Mouse (Mus musculus) kidney, adult 11 months (tissue): ENCODE data around the gene Gpsm3.

Source experiments
- DNase-seq: peaks from one replicate; pipeline ENCODE4 v3.0.0; 2022

The Gpsm3 gene

DNA sequence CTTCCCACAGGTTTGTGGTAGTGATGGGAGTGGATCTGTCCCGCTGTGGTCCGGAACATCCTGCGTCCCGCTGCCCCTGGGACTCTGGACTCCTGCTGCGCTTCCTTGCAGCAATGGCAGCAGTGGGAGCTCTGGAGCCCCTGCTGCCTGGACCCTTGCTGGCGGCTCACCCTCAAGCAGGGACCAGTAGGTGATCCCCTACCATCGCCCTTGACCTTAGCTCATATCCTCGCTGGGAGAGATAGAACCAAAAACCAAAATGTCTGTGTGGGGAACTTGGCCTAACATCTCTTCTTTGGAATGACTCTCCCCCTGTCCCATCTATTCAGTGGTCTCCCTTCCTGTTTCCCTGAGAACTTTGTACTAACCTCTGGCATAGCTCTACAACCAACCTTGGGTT lies 5.8 kb upstream of the Gpsm3 start:
- DNase-seq = no peak

DNA sequence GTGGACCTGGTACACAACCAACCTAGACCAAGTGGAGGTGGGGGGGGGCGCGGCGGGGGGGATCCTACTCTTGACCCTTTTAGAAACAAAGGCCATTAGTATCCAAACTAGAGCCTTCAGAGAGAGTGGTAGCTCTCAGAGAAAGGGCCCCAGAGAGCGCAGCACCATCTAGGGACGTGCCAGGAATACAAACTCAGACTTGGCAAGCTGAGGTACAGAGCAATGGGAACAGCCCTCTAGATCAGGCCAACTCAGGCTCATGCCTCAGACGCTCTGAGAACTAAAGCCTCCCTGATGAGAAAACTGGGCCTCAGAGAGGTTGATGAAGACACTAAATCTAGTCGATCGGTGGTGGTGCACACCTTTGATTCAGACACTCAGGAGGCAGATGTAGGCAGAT lies 4.5 kb upstream of the Gpsm3 start:
- peak; percentile 7 for DNase-seq

DNA sequence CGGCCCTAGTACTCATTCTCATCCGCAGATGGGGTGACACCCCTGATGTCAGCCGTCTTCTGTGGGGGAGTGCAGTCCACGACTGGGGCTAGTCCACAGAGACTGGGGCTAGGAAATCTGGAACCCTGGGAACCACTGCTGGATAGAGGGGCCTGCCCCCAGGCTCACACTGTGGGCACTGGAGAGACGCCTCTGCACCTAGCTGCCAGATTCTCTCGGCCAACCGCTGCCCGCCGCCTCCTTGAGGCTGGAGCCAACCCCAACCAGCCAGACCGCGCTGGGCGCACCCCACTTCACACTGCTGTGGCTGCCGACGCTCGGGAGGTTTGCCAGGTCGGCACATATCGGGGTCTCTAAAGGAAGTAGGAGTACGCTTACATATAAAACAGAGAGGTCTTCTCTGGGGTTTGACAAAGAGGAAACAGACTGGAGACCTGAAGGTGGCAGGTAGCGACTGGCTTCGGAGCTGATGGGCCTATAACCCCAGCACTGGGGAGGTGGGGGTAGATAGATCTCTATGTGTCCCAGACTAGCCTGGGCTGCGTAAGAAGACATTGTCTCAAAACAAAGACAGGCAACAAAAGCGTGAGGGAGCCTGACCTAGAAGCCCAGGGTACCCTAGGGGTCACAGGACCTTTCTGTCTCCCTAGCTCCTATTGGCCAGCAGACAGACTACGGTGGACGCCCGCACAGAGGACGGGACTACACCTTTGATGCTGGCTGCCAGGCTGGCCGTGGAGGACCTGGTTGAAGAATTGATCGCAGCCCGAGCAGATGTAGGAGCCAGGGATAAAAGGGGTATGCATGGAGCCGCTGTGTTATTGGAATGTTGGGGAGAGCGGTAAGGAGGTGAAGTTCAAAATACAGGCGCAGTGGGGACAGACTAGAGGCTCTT lies 3.5 kb upstream of the Gpsm3 start:
- DNase-seq = no peak

DNA sequence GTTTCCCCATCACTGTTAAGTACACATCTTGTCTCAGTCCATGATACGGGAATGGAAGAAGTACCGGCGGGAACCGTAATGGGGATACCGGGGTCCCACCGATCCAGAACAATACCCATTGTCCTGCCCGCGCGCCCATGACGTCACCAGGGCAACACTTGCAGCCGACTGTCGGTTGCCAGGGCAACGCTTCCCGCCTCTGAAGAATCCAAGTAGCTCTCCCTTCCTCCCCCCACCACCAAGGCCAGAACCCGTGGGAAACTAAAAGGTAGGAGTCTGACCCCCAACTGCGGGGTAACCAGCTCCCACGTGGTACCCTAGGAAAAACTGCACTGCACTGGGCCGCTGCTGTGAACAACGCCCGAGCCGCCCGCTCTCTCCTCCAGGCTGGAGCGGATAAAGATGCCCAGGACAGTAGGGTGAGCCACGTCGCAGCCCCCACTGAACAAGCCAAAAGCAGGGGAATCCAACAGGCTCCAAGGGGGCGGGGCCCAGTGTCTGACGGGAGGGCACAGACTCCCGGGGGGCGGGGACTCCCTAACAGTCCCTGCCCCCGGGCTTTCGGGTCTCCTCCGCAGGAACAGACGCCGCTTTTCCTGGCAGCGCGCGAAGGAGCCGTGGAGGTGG lies 2.7 kb upstream of the Gpsm3 start:
- DNase-seq = peak; percentile 81

DNA sequence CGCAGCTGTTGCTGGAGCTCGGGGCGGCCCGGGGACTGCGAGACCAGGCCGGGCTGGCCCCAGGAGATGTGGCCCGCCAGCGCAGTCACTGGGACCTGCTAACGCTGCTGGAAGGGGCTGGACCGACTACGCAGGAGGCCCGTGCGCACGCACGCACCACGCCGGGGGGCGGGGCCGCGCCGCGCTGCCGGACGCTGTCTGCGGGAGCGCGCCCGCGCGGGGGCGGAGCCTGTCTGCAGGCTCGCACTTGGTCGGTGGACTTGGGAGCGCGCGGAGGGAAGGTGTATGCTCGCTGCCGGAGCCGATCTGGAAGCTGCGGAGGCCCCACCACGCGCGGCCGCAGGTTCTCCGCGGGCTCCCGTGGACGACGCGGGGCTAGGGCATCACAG lies 2.2 kb upstream of the Gpsm3 start:
- DNase-seq = peak; percentile 97

DNA sequence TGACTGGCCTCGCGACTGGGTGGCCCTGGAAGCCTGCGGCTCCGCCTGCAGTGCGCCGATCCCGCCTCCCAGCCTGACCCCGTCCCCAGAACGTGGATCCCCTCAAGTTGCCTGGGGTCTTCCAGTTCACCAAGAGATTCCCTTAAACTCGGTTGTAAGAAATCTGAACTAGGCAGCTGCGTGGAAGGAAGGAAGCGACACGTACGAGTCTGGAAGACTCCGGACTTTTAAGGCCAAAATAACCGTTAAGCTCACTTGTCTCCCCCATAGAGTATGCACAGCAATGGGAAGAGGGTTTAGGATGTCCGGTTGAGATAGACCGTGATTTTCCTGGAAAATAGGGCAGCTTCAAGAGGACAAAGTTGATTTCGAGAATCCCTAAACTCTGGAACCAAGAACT lies 1.8 kb upstream of the Gpsm3 start:
- no peak for DNase-seq

DNA sequence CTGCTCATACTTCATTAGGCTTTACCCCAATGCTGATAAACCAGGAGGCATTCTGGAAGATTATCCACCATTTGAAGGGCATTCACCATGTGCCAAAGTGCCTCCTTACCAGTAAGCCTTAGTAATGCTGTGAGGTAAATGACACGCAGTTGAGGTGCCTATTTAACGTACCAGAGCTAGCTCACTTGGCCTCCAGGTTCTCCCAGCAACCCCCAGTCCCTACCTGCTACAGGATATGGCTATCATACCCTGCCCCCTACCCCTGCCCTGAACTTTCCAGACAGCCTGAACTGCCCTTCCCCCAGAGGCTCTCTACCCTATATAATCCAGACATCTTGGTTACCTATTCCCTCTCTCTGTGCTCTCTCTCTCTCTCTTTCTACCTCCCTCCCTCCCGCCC lies 839 bp upstream of the Gpsm3 start:
- DNase-seq = peak; percentile 20

DNA sequence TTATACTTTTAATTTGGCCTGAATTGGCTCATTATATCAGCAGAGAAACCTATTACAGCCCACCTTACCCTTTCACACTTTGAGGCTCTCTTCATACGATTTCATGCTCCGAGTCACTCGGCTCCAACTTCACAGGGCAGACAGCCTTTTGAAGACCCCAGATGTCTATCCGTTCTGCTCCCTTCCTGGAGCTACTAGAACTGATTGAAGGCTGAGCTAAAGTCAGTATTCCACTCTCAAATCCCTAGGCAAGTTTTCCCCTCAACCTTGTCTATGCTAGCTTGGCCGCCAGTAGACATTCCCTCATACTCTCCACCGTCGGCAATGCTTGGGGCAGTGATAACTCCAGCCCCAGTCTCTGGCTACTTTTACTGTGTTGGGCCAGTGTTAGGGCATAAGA lies 400 bp upstream of the Gpsm3 start:
- no peak for DNase-seq

DNA sequence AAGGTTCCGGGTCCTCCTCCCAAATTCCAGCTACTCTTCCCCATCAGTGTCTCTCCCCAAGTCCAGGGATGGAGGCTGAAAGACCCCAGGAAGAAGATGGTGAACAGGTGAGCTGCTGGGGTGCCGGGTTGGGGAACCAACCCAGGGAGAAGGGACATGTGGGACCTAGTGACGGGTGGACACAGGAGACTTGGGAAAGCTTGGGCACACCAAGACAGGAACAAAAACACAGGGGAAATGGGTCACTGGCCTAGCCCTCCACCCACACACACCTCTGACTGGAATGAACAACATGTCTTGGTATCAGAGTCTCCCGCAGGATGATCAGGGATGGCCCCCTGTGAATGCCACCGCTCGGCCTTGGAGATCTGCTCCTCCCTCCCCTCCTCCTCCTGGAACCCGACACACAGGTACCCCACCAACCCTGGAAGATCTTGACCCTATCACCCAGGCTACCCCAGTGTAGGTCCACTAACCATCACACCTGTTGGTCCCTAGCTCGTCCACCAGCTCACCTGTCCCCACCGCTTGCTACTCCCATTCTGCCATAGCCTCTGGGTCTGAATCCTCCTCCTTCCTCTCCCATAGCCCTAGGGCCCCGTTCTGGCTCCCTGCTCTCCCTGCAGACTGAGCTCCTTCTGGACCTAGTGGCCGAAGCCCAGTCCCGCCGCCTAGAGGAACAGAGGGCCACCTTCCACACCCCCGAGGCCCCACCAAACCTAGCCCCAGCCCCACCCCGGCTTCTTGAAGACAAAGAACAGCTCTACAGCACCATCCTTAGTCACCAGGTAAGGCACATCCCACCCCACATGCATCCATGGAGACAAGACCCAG lies 765 bp downstream of the Gpsm3 start:
- DNase-seq = peak; percentile 26

DNA sequence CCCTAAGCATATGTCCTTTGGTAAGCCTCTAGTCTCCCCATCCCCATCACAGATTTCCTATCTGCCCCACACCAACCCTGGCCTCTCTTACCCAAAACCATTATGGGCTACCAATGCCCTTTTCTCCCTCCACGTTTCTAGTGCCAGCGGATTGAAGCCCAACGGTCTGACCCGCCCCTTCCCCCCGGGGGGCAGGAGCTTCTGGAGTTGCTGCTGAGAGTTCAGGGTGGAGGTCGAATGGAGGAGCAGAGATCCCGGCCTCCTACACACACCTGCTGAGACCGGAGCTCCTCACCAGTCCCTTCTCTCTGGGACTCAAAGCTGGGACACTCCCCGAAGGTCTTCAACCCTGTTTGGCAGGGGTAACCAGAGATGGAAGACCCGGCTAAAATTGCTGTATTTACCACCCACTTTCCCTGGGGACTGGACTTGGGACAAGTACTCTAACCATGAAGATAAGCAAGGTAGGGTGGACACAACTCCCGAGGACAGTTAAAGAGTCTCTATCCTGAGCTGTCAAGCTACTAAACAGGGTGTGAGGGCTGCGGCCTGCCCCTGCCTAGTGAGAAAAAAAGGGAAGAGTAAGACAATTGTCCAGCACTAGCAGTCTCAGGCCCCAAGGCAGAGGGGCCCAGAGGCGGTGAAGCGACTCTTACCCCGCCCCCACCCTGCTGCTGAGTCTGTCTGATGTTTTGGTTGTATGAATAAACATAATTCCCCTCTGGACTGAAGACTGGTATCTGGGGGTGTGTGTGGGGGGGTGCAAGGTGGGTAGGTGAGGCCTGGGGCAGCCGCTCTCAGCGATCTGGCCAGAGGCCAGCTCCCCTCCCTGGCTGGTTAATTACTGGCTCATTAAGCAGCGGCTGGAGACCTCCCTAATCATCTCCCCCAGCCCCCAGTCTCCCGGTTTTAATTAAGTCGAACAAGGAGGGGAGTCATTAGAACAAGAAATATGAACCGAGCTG lies 1.7 kb downstream of the Gpsm3 start, which contains the start of gene Pbx2:
Pbx2 (plus strand) TSS at position 238 of the 965 bp plus-strand sequence.
- peak; percentile 36 for DNase-seq

DNA sequence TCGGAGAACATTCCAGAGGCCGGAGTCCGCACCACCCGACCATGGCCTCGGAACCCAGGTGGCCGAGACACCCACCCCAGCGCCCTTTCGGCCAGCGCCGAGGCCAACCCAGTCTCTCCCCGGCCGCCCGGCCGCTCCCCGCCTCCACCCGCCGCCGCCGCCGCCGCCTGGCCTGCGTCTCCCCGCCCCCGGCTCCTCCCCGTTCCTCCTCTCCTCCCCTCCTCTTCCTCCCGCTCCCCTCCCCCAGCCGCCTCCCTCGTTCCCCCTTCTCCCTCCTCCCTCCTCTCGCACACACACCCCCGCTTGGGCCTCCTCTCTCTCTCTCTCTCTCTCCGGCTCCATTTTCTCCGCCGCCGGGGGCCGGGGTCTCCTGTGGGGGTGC lies 2.4 kb downstream of the Gpsm3 start:
- DNase-seq = peak; percentile 70

DNA sequence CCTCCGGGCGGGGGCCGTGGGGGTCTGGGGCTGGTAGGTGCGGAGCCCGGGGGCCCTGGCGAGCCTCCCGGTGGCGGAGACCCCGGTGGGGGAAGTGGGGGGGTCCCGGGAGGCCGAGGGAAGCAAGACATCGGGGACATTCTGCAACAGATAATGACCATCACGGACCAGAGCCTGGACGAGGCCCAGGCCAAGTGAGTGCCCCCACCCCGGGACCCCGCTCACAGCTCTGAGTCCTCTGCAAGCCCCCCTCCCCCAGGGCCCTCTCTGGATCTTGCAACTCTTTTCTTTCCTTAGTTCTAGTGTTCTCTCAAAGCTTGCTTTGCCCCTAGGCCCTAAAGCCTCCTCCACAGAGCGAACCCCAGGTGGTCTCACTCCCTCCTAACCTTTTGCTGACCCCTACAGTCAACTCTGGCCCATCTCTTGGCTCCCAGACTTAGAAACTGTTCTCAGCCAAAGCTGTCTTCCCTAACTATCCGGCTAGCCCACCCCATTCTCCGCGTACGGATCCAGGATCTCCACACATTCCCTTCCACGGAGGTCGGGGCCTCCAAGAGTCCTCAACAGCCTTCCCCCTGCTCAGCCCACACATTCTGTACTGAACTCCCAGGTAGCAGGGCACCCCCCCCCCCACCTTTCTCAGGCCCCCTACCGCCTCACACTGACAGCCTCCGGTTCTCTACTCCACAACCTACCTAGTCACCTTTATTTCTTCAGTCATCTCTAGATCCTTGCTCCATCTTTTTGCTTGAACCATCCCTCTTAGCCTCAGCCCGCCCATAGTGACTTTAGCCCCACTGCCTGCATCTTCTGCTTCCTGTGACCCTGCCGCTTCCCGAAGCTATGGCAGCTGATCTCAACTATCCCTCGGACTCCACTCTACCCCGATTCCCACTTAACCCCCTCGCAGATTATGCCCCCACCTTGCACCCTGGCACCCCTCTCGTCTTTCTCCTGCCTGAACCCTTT lies 3.3 kb downstream of the Gpsm3 start:
- peak; percentile 49 for DNase-seq

DNA sequence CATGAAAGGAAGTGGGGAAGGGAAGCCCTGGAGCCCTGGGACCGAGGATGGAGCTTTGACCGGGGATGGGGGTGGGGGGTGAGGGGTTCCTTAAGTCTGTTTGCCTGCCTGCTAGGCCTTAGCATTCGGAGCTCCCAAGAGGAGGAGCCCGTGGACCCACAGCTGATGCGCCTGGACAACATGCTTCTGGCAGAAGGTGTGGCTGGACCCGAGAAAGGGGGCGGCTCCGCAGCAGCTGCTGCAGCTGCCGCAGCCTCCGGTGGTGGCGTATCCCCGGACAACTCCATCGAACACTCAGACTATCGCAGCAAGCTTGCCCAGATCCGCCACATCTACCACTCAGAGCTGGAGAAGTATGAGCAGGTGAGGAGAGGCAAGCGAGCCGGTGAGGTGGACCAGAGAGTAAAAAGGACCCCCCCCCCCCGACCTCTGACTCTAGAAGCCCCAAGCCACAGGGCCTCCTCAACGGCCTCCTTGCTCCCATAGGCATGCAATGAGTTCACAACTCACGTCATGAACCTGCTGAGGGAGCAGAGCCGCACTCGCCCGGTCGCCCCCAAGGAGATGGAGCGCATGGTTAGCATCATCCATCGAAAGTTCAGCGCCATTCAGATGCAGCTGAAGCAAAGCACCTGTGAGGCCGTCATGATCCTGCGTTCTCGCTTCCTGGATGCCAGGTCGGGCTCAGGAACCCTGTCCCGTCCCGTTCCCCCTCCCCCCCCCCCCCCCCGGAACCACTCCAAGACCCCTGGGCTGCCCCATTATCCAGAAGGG lies 4.3 kb downstream of the Gpsm3 start:
- peak; percentile 15 for DNase-seq

DNA sequence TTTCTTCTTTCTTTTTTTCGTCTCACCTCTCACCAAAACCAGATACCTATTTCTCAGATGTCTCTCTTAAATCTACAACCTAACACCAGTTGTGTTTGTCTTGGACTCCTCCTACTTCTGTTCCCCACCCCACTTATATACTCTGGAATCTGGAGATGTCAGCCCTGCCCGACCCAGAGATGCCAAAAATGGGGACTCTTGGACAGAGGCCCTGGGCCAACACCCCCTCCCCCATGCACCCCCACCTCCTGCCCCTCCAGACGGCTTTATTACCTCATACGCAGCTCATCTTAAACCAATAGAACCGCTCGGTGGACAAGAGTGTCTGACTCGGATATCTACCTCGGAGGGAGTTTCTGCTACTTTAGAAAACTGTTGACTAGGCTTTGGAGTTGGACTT lies 6.5 kb downstream of the Gpsm3 start:
- DNase-seq = no peak

DNA sequence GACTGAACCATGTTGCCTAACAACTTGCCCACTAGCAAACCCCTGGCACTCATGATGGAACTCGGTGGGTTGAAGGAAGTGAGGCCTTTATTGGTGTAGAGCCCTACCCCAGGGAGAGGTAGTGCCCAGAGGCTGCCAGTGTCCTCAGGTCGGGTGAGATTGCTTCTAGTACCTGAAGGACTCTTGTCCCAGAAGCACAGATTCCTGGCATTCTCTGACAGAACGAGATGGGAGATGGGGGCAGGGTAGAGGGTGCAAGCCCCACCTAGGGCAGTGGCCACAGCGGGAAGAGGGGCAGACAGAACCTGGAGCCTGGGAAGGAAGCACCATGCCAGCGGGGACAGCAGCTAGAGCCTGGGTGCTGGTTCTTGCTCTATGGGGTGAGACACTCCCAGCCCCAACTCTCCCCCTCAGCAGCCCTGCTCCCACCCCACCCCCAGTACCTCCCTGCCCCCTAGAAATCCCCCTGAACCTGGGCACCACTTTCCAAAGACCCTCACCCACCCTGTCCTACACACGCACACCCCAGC lies 8.0 kb downstream of the Gpsm3 start, which contains the start of gene Ager:
Ager (plus strand) TSS at position 297 of the 530 bp plus-strand sequence.
- DNase-seq = no peak

DNA sequence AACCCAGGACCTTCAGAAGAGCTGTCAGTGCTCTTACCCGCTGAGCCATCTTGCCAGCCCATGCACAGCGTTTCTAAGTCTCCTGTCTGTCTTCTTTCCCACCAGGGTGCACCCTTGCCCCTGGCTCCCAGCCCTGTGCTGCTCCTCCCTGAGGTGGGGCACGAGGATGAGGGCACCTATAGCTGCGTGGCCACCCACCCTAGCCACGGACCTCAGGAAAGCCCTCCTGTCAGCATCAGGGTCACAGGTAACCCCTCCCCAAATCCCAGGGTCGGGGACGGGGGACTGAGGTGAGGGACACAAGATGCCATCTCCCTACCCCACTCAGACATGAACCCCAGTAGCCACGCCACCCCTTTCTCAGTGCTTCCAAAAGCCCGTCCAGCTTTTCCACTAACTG lies 10.3 kb downstream of the Gpsm3 start:
- peak; percentile 8 for DNase-seq

DNA sequence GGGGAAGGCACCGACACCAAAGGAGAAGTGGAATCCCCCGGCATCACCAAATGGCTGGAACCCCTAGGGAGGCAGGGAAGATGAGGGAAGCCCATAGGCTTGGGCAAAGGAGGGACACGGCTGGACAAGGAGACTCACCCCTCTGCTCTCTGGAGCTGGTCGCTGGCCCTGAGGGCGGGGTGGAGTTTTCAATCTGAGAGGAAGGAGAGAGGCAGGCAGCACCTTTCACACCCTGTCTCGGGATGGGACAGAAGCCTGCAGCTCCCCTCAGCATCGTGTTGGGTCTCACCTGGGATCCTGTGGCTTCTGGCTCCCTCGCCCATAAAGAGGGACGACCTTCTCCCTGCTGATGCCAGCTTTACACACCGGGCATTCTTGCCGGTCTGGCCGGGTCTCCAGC lies 12.2 kb downstream of the Gpsm3 start:
- peak; percentile 20 for DNase-seq

DNA sequence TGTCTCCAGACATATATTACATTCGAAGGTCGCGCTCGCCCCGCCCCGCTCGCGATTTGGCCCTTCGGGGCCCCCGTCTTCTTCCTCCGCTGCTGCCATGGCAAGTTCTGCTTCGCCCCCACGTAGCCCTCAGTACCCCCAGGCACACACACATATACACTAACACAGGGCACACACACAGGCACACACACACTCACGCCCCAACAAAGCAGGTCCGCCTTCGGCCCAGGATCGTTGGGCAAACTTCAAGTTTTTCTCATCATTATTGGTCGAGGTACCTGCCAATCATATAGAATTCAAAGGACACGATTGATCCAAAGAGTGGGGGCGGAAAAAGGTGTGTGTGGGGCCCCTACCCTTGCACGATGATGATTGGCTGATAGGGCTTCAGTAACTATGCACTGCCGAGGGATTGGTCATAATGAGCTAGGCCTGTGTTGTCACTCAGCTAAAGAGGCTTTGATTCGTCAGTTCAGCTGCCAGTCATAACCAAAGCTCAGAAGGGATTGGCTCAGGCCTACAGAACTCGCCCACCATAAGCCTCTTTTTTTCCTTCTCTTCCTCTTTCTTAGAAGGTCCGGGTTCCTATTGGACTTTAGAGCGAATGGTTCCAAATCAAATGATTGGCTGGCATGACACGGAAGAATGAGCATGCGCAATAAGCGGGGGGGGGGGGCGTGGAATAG lies 13.9 kb downstream of the Gpsm3 start, which contains the start of gene Rnf5:
Rnf5 (minus strand) TSS at position 316 of the 686 bp plus-strand sequence.
- DNase-seq = peak; percentile 100

DNA sequence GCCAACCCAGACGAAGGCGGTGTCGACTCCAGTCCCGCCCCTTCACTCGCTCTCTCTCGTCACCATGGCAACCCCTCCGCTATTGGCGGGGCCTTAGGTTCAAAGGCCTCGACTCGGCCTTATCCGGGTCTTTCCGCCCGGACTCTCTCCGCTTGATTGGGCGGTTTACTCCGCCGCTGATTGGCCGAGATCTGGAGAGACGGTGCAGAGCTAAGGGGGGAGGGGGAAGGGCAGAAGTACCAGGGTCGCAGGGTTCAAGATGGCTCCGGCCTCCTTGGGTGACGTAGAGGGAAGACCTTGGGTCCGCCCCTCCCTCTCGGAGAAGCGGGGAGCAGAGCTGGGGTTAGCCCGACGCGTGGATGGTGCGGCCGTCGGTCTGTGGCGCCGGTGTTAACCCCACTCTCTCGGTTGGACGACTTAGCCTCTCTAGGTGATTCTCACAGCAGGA lies 14.5 kb downstream of the Gpsm3 start, which contains the start of gene Agpat1:
Agpat1 (plus strand) TSS at position 202 of the 448 bp plus-strand sequence.
- DNase-seq = peak; percentile 100
